Mouse (Mus musculus) adrenal gland, postnatal 36 days (tissue): Measurements from ENCODE around the gene Scamp4. TPM values are rescaled to one million over a fixed set of nuclear protein-coding genes. Genes with fewer than 3 reads are reported as not detected.
"Not testable (repeated sequence)": the region's sequence is repeated elsewhere in the genome, so short reads cannot be mapped to it uniquely, and the experiment has no call there.

Experiments
- DNase-seq, 2 experiments: peaks; one replicate each; pipeline ENCODE4 v3.0.0; 2021; ENCODE audit warnings: mixed read lengths in 1 of 2
- total RNA-seq, 2 experiments: library from RNA; stranded (reverse); gene quantifications; 2 replicates each; pipeline ENCODE4 v1.2.3; 2021

Scamp4 gene
- total RNA-seq, 2 experiments from 2014 or later = 64.3 to 64.6 TPM

- peak; percentile 88 to 92 for DNase-seq
Measured at GRCm38 (mm10) chr10:80578131-80578750, 24.4 kb upstream of the Scamp4 start.

- peak; percentile 59 to 71 for DNase-seq
Measured at GRCm38 (mm10) chr10:80578911-80579310, 23.8 kb upstream of the Scamp4 start.

DNA sequence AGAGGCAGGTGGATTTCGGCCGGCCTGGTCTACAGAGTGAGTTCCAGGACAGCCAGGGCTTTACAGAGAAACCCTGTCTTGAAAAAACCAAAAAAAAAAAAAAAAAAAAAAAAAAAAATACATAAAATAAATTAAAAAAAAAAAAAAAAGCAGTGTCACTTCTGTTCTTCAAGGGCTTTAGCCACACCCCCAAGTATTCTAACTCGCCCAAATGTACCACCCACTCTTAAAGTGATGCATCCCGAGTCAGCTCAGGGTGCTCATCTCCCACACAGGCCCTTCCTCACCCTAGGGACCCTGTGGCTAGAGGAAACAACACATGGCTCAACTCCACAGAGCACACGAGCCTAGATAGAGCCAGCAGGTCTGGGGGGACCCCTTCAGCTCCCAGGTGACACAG is 19.6 kb upstream of the Scamp4 start:
- DNase-seq = no peak

DNA sequence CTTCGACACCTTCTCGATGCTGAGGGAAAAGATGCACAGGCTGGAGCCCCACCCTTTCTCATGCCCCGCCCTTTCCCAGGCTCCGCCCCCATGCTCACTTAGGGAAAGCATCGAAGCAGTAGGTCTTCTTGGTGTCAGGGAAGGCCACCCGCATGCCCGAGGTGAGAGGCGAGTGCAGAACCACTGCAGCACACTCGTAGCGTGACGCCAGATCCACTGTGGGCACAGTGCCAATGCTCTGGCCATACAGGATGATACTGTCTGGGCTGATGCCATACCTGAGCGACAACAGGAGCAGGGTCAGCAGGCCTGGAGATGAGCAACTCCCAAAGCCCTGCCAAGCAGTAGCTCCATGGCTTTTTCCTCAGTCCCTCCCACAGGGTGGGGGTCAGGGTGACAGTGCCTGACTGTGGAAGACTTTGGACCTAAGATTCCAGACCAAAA is 18.6 kb upstream of the Scamp4 start:
- peak in 1 of 2 experiments; percentile 34 for DNase-seq

- DNase-seq = no peak
Measured at GRCm38 (mm10) chr10:80584642-80585552, 17.8 kb upstream of the Scamp4 start.

DNA sequence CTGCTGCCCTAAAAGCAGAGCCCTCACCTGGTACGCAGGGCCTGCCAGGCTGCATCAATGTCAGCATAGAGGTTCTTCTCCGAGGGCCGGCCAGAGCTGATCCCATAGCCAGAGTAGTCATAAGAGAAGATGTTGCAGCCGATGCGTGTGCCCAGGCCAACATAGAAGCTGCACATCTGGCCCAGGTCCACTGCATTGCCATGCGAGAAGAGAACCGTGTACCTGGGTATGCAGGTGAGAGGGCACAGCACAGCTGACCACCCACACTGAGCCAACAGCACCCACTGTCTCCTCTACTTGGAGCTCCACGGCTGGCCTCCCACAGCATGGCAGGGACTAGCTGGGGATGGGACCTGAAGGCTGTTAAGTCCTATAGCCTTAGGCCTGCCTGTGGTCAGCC is 17.1 kb upstream of the Scamp4 start:
- DNase-seq = no peak

DNA sequence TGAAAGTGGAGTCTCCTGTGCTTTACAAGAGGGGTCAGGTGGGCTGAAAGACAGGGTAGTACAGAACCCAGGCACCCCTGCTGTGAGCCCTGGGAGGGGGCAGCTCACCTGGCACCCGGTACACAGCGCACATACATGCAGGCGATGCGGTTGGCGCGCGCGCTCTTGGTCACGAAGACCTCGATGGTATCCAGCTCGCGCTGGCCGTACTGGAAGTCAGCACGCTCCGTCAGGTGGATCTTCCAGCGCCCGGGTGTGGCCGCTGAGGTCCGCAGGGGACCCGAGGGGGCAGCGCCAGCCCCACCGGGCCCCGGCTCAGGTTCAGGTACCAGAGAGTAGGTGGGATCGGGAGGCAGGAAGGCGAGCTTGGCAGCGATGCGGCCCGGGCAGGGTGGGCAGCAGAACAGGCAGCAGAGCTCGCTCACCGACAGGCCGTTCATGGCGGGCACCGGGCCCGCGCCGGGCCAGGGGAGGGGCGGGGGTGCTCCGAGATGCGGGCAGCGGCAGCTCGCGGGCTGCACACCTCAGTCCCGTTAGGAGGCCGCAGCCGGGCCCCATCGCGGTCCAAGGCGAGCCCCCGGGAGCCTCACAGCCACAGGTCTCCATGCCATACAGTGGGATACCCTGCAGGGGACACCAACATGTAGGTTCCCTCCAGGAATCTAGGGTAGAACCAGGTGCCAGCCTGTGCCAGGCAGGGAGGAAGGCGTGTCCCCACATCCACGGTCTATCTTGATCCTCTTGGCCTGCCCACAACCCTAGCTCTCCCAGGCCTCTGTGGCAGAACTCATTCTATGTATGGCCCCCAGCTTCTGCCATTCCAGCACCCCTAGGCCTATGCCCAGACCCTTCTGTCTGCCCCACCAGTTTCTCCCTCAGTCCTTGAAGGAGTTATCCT is 16.0 kb upstream of the Scamp4 start:
- DNase-seq = no peak

DNA sequence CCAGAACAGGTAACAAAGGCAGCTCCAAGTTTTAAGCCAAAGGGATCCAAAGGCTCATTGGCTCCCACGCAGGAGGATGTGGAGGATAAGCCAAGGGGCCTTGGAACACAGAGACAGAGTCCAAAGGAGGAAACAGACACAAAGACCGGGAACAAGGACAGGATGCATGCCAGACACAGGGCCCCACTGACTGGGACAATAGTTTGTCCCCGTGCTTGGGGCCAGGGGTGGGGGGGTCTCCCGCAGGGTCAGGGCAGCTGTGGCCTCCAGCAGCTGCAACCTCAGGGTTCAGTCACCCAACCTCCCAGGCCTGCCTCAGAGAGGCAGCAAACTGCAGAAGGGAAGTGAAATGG is 15.4 kb upstream of the Scamp4 start:
- peak; percentile 27 to 43 for DNase-seq

GRCm38 (mm10) chr10:80589127-80589878 is 13.4 kb upstream of the Scamp4 start:
- peak in 1 of 2 experiments; percentile 53 for DNase-seq

- peak; percentile 98 for DNase-seq
Measured at GRCm38 (mm10) chr10:80589879-80590854, 12.5 kb upstream of the Scamp4 start, which contains the start of gene Abhd17a. Gene Abhd17a, minus strand, starts transcription at chr10:80590341.

- peak; percentile 42 to 54 for DNase-seq
Measured at GRCm38 (mm10) chr10:80596318-80596717, 6.4 kb upstream of the Scamp4 start.

GRCm38 (mm10) chr10:80603364-80603763 is 692 bp downstream of the Scamp4 start:
- DNase-seq = no peak

DNA sequence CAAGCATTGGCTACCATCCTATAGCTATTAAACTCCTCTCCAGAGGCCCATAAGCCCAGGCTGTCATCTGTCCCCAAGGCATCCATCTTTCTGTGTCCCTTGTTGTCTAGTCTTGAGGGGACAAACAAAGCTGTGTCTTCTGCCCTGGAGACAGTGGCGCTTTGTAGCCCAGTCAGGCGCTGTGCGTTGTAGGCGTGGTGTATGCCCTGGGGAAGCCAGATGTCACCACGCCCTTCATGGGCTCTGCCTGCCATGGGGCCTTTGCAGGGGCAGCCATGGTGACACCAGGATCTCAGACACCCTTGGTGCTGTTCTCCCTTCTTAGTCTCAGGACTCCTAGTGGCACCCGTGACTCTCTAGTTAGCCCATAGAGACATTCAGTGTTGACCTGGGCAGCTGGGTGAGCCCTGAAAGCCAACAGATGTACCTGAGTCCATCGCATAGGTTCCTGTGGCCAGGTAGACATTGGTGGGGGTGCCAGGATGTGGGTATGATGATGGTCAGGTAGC is 1.4 kb downstream of the Scamp4 start:
- no peak for DNase-seq

DNA sequence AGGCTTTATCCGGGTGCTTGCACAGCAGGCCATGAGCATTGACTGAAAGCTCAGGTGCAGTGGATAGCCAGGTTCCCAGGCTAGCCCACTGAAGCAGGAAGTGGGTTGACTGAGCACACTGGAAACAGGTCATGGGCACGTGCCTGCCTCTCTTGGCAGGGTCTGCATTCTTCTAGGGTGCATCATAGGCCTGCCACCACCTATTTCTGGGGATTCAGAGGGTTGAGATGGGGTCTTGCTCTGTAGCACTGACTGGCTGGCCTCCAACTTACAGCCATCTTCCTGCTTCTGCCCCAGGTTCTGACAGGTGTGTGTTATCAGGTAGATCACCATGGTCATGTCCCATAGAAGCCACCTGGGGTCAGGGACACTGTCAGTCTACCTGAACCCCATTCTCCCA is 2.3 kb downstream of the Scamp4 start:
- no peak for DNase-seq

- DNase-seq = not testable (repeated sequence)
Measured at GRCm38 (mm10) chr10:80605721-80606120, 3.0 kb downstream of the Scamp4 start, which contains the start of gene Gm49322. Gene Gm49322, plus strand, starts transcription at chr10:80606021.

GRCm38 (mm10) chr10:80606306-80606705 is 3.6 kb downstream of the Scamp4 start:
- no peak for DNase-seq

DNA sequence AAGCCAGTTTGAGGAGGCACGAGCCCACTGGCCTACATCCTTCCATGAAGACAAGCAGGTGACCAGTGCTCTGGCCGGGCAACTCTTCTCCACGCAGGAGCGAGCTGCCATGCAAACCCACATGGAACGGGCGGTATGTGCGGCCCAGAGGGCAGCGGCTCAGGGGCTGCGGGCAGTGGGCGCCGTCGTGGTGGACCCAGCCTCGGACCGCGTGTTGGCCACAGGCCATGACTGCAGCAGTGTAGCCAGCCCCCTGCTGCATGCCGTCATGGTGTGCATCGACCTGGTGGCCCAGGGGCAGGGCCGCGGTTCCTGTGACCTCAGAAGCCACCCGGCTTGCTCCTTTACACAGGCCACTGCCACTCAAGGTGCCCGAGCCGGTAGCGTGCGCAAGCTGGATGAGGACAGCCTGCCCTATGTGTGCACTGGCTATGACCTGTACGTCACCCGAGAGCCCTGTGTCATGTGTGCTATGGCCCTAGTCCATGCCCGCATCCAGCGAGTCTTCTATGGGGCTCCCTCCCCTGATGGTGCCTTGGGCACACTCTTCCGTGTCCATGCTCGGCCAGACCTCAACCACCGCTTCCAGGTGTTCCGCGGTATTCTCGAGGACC is 4.2 kb downstream of the Scamp4 start:
- DNase-seq = no peak

DNA sequence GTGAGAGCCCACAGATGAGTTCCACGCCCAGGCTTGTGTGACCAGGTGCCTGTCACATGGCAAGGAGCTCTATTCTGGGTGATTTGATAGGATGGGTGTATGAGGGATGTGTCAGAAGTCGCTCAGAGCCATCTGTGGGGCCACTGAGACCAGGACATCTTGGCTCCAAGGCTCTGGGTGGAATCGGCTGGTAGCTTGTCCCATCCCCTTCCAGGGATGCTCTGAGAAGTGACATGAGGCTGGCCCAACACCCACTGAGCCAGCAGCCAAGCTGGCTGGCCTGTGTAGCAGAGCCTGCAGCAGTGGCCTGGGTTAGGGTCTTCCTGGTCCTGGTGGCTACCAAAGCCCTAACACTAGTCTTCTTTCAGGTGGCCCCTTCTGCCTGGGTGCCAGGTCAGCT is 5.8 kb downstream of the Scamp4 start:
- DNase-seq = no peak

DNA sequence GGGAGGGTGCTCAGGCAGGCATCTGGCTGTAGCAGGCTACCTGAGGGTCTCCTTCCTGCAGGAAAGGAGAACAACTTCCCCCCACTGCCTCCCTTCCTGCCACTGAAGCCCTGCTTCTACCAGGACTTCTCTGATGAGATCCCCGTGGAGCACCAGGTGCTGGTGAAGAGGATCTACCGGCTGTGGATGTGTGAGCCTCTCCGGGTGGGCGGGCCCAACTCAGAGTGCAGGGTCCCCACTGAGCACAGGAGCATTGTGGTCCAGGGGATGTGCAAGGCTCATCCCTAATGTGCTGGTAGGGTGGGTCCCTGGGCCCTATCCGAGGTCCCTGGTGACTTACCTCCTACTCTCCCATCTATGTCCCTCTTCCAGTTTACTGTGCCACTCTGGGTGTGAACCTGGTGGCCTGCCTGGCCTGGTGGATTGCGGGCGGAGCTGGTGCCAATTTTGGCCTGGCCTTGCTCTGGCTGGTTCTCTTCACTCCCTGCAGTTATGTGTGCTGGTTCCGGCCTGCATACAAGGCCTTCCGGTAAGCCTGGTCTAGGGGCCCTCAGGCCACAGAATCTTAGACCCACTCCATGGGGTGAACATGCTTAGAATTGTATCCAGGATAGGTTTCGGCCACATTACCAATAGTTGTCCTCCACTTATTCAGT is 6.7 kb downstream of the Scamp4 start:
- DNase-seq = no peak
